Mouse (Mus musculus) testis, adult 2 months (tissue): ENCODE results near the gene Pla2g4f.

ENCODE experiments used
- CTCF ChIP-seq: fragments of 200-500 bp; IDR thresholded peaks from 2 replicates; pipeline ENCODE4 v1.5.1; 2012; ENCODE audit warnings: low read depth, mild to moderate bottlenecking, inconsistent platforms, low read length, moderate library complexity; ENCODE audit not compliant: control insufficient read depth, insufficient read depth, insufficient replicate concordance
- POLR2A ChIP-seq: fragments of 200-500 bp; IDR thresholded peaks from 2 replicates; pipeline ENCODE4 v1.6.1; 2012; ENCODE audit warnings: low read depth, mild to moderate bottlenecking, inconsistent platforms, low read length, moderate library complexity; ENCODE audit not compliant: control insufficient read depth

DNA sequence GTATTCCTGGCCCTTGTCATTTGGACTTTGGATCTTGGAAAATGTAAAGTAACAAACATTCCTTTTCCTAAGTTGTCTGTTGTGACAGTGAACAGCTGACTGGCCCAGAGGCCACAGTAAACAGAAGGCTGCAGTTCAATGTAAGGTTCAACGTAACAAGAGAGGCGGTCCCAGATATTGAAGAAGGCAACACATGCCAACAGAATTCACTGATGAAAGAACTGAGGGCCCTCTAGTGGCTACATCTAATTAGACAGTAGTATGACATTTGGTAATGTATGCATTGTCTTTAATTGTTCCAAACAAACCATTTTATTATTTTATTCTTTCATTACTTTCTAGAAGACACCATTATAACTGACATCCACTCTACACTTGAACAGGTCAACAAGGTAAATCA, 23.9 kb upstream of the Pla2g4f start:
- TF ChIP-seq CTCF (no peak), POLR2A (no peak)
